Mouse (Mus musculus): ENCODE results near the gene Insyn1. TPM values are rescaled to one million over a fixed set of nuclear protein-coding genes. Genes with fewer than 3 reads are reported as not detected.
A peak's percentile ranks its signal among the peaks of the same experiment; 100 is the strongest.

Insyn1 gene
- polyA plus RNA-seq, 1 experiment from 2014 or later = 0.54 TPM

- peaks cover 35% of the 10 kb centered on the region for H3K4me1 ChIP-seq
- DNase-seq (ENCODE audit: low spot score) = no peak
- no peak overlapping the region for H3K27ac ChIP-seq (replicated peaks)
- peaks cover 18% of the 10 kb centered on the region for H3K27me3 ChIP-seq (ENCODE audit: low read depth, poor library complexity, severe bottlenecking)
- H3K36me3 ChIP-seq = no peaks in the 10 kb centered on the region
- H3K4me3 ChIP-seq = no peak overlapping the region
- 47% methylated on average over 3 of the region's 3 CpGs for WGBS
- H3K9me3 ChIP-seq (replicated peaks) = no peaks in the 10 kb centered on the region
Measured at GRCm38 (mm10) chr9:58454886-58455285, 33.5 kb upstream of the Insyn1 start.

- 9% methylated on average over 13 of the region's 13 CpGs for WGBS
- Histone ChIP-seq H3K9me3 (replicated peaks) (no peaks in the 10 kb centered on the region), H3K27ac (replicated peaks) (peak overlapping the region; percentile 39; the same call in 1 of the 2 replicates), H3K4me3 (peak overlapping the region; percentile 31; the same call in 1 of the 2 replicates), H3K27me3 (ENCODE audit: low read depth, poor library complexity, severe bottlenecking) (peaks cover 18% of the 10 kb centered on the region), H3K4me1 (peaks cover 34% of the 10 kb centered on the region), H3K36me3 (no peaks in the 10 kb centered on the region)
- peak; percentile 35 for DNase-seq (ENCODE audit: low spot score)
Measured at GRCm38 (mm10) chr9:58455798-58456197, 32.6 kb upstream of the Insyn1 start.

- H3K36me3 ChIP-seq = no peaks in the 10 kb centered on the region
- DNase-seq (ENCODE audit: low spot score) = no peak
- peaks cover 34% of the 10 kb centered on the region for H3K4me1 ChIP-seq
- no peaks in the 10 kb centered on the region for H3K9me3 ChIP-seq (replicated peaks)
- 0 out of 2 replicates have a peak overlapping the region, but pooled peaks have one; percentile 46 for H3K27ac ChIP-seq (replicated peaks)
- no peak overlapping the region for H3K4me3 ChIP-seq
- 60% methylated on average over 7 of the region's 7 CpGs for WGBS
- H3K27me3 ChIP-seq (ENCODE audit: low read depth, poor library complexity, severe bottlenecking) = peaks cover 18% of the 10 kb centered on the region
Measured at GRCm38 (mm10) chr9:58457481-58457955, 30.9 kb upstream of the Insyn1 start.

- Histone ChIP-seq H3K4me3 (no peak overlapping the region), H3K27me3 (ENCODE audit: low read depth, poor library complexity, severe bottlenecking) (peaks cover 18% of the 10 kb centered on the region), H3K4me1 (peaks cover 34% of the 10 kb centered on the region), H3K27ac (replicated peaks) (no peak overlapping the region), H3K36me3 (no peaks in the 10 kb centered on the region), H3K9me3 (replicated peaks) (no peaks in the 10 kb centered on the region)
- no peak for DNase-seq (ENCODE audit: low spot score)
- 84% methylated on average over 3 of the region's 3 CpGs for WGBS
Measured at GRCm38 (mm10) chr9:58458341-58458740, 30.1 kb upstream of the Insyn1 start.

- 80% methylated on average over 6 of the region's 6 CpGs for WGBS
- Histone ChIP-seq H3K27ac (replicated peaks) (no peak overlapping the region), H3K36me3 (no peaks in the 10 kb centered on the region), H3K27me3 (ENCODE audit: low read depth, poor library complexity, severe bottlenecking) (peaks cover 18% of the 10 kb centered on the region), H3K9me3 (replicated peaks) (no peaks in the 10 kb centered on the region), H3K4me3 (no peak overlapping the region), H3K4me1 (peaks cover 34% of the 10 kb centered on the region)
- DNase-seq (ENCODE audit: low spot score) = no peak
Measured at GRCm38 (mm10) chr9:58458856-58459553, 29.4 kb upstream of the Insyn1 start.

- Histone ChIP-seq H3K4me3 (no peak overlapping the region), H3K4me1 (0 out of 2 replicates have a peak, but pooled peaks cover 3% of the 10 kb centered on the region), H3K36me3 (no peaks in the 10 kb centered on the region), H3K9me3 (replicated peaks) (no peaks in the 10 kb centered on the region), H3K27ac (replicated peaks) (no peak overlapping the region), H3K27me3 (ENCODE audit: low read depth, poor library complexity, severe bottlenecking) (no peaks in the 10 kb centered on the region)
- WGBS = 85% methylated on average over 5 of the region's 5 CpGs
- DNase-seq (ENCODE audit: low spot score) = no peak
Measured at GRCm38 (mm10) chr9:58467345-58468025, 20.9 kb upstream of the Insyn1 start.

- H3K36me3 ChIP-seq = no peaks in the 10 kb centered on the region
- no peak overlapping the region for H3K4me3 ChIP-seq
- H3K27ac ChIP-seq (replicated peaks) = no peak overlapping the region
- H3K9me3 ChIP-seq (replicated peaks) = no peaks in the 10 kb centered on the region
- peaks cover 10% of the 10 kb centered on the region for H3K4me1 ChIP-seq
- H3K27me3 ChIP-seq (ENCODE audit: low read depth, poor library complexity, severe bottlenecking) = no peaks in the 10 kb centered on the region
- no peak for DNase-seq (ENCODE audit: low spot score)
- WGBS = 53% methylated on average over 6 of the region's 6 CpGs
Measured at GRCm38 (mm10) chr9:58470466-58470865, 17.9 kb upstream of the Insyn1 start.

- Histone ChIP-seq H3K27ac (replicated peaks) (no peak overlapping the region), H3K36me3 (no peaks in the 10 kb centered on the region), H3K4me3 (no peak overlapping the region), H3K9me3 (replicated peaks) (no peaks in the 10 kb centered on the region), H3K4me1 (peaks cover 10% of the 10 kb centered on the region), H3K27me3 (ENCODE audit: low read depth, poor library complexity, severe bottlenecking) (peaks cover 5% of the 10 kb centered on the region; the same call in 1 of the 2 replicates)
- WGBS = 81% methylated on average over 8 of the region's 8 CpGs
- DNase-seq (ENCODE audit: low spot score) = no peak
Measured at GRCm38 (mm10) chr9:58473211-58473815, 15.1 kb upstream of the Insyn1 start.

GRCm38 (mm10) chr9:58487076-58487475, 1.3 kb upstream of the Insyn1 start:
- H3K27ac ChIP-seq (replicated peaks) = no peak overlapping the region
- no peaks in the 10 kb centered on the region for H3K9me3 ChIP-seq (replicated peaks)
- no peak overlapping the region for H3K4me3 ChIP-seq
- WGBS = 11% methylated on average over 3 of the region's 3 CpGs
- H3K27me3 ChIP-seq (ENCODE audit: low read depth, poor library complexity, severe bottlenecking) = peaks cover 74% of the 10 kb centered on the region
- H3K4me1 ChIP-seq = peaks cover 37% of the 10 kb centered on the region
- DNase-seq (ENCODE audit: low spot score) = no peak
- no peaks in the 10 kb centered on the region for H3K36me3 ChIP-seq

- no peaks in the 10 kb centered on the region for H3K36me3 ChIP-seq
- 2% methylated on average over 13 of the region's 13 CpGs for WGBS
- peaks cover 37% of the 10 kb centered on the region for H3K4me1 ChIP-seq
- peak overlapping the region; percentile 77 for H3K4me3 ChIP-seq
- no peaks in the 10 kb centered on the region for H3K9me3 ChIP-seq (replicated peaks)
- peak overlapping the region; percentile 87 for H3K27ac ChIP-seq (replicated peaks)
- DNase-seq (ENCODE audit: low spot score) = peak; percentile 29
- peaks cover 84% of the 10 kb centered on the region for H3K27me3 ChIP-seq (ENCODE audit: low read depth, poor library complexity, severe bottlenecking)
Measured at GRCm38 (mm10) chr9:58489133-58489864, 896 bp downstream of the Insyn1 start.

GRCm38 (mm10) chr9:58489865-58490165, 1.4 kb downstream of the Insyn1 start:
- peaks cover 82% of the 10 kb centered on the region for H3K27me3 ChIP-seq (ENCODE audit: low read depth, poor library complexity, severe bottlenecking)
- no peaks in the 10 kb centered on the region for H3K36me3 ChIP-seq
- H3K4me1 ChIP-seq = peaks cover 37% of the 10 kb centered on the region
- peak overlapping the region; percentile 77 for H3K4me3 ChIP-seq
- H3K9me3 ChIP-seq (replicated peaks) = no peaks in the 10 kb centered on the region
- H3K27ac ChIP-seq (replicated peaks) = no peak overlapping the region
- DNase-seq (ENCODE audit: low spot score) = no peak
- 7% methylated on average over 7 of the region's 7 CpGs for WGBS

- Histone ChIP-seq H3K4me3 (no peak overlapping the region), H3K36me3 (no peaks in the 10 kb centered on the region), H3K27ac (replicated peaks) (no peak overlapping the region), H3K9me3 (replicated peaks) (no peaks in the 10 kb centered on the region), H3K4me1 (peaks cover 37% of the 10 kb centered on the region), H3K27me3 (ENCODE audit: low read depth, poor library complexity, severe bottlenecking) (peaks cover 76% of the 10 kb centered on the region)
- 65% methylated on average over 2 of the region's 2 CpGs for WGBS
- DNase-seq (ENCODE audit: low spot score) = no peak
Measured at GRCm38 (mm10) chr9:58490391-58490790, 2.0 kb downstream of the Insyn1 start.
